Mouse (Mus musculus) forelimb bud, embryonic 11.5 days (tissue): ENCODE measurements around the gene Tbc1d21.

Experiments used
- DNase-seq: peaks from one replicate; pipeline ENCODE4 v3.0.0-alpha.2; 2012; ENCODE audit warnings: low read depth, low spot score

Gene Tbc1d21

GRCm38 (mm10) chr9:58370355-58370754, at the start of gene Tbc1d21:
Tbc1d21 (minus strand) TSS chr9:58370455.
- DNase-seq, result no peak

- DNase-seq, result no peak
Measured at GRCm38 (mm10) chr9:58411556-58411955, 41.3 kb upstream of the Tbc1d21 start.

- DNase-seq, result no peak
Measured at GRCm38 (mm10) chr9:58410057-58410735, 39.9 kb upstream of the Tbc1d21 start.

GRCm38 (mm10) chr9:58409247-58409646, 39.0 kb upstream of the Tbc1d21 start:
- DNase-seq, result no peak

- DNase-seq, result no peak
Measured at GRCm38 (mm10) chr9:58404412-58404811, 34.2 kb upstream of the Tbc1d21 start.

GRCm38 (mm10) chr9:58401371-58402082, 31.3 kb upstream of the Tbc1d21 start:
- no peak for DNase-seq

- DNase-seq, result no peak
Measured at GRCm38 (mm10) chr9:58399609-58400008, 29.4 kb upstream of the Tbc1d21 start.

- no peak for DNase-seq
Measured at GRCm38 (mm10) chr9:58394605-58395004, 24.4 kb upstream of the Tbc1d21 start.

- DNase-seq, result no peak
Measured at GRCm38 (mm10) chr9:58393875-58394274, 23.6 kb upstream of the Tbc1d21 start.

GRCm38 (mm10) chr9:58388381-58388780, 18.1 kb upstream of the Tbc1d21 start:
- no peak for DNase-seq

- no peak for DNase-seq
Measured at GRCm38 (mm10) chr9:58378878-58379277, 8.6 kb upstream of the Tbc1d21 start.

- no peak for DNase-seq
Measured at GRCm38 (mm10) chr9:58373912-58374431, 3.7 kb upstream of the Tbc1d21 start.

- DNase-seq, result peak; percentile 19
Measured at GRCm38 (mm10) chr9:58371914-58372313, 1.7 kb upstream of the Tbc1d21 start.

- peak; percentile 44 for DNase-seq
Measured at GRCm38 (mm10) chr9:58369644-58370043, 611 bp downstream of the Tbc1d21 start.

- no peak for DNase-seq
Measured at GRCm38 (mm10) chr9:58364325-58364724, 5.9 kb downstream of the Tbc1d21 start.

GRCm38 (mm10) chr9:58361956-58362355, 8.3 kb downstream of the Tbc1d21 start:
- DNase-seq, result no peak

GRCm38 (mm10) chr9:58361373-58361772, 8.9 kb downstream of the Tbc1d21 start:
- DNase-seq, result no peak

- DNase-seq, result no peak
Measured at GRCm38 (mm10) chr9:58355262-58356050, 14.8 kb downstream of the Tbc1d21 start.

GRCm38 (mm10) chr9:58354701-58355100, 15.6 kb downstream of the Tbc1d21 start:
- DNase-seq, result no peak

- no peak for DNase-seq
Measured at GRCm38 (mm10) chr9:58353224-58353623, 17.0 kb downstream of the Tbc1d21 start.

GRCm38 (mm10) chr9:58347795-58348194, 22.5 kb downstream of the Tbc1d21 start:
- no peak for DNase-seq

- DNase-seq, result peak; percentile 55
Measured at GRCm38 (mm10) chr9:58346498-58346897, 23.8 kb downstream of the Tbc1d21 start.
